Mouse (Mus musculus): ENCODE measurements at regions not wholly inside any gene's neighbourhood (a gene's known extent, or its start where the extent isn't known, plus 50 kb on each side); places are given as distances from the start of the nearest gene placed in this dataset.

GRCm38 (mm10) chr15:63193617-63194491 is 651.1 kb downstream of the Gsdmc2 start:
- H3K27ac ChIP-seq = no peak overlapping the region
- no peaks in the 10 kb centered on the region for H3K9me3 ChIP-seq (replicated peaks)
- no peak overlapping the region for H3K4me2 ChIP-seq
- H3K36me3 ChIP-seq = no peaks in the 10 kb centered on the region
- no peaks in the 10 kb centered on the region for H3K4me1 ChIP-seq
- no peak for ATAC-seq
- no peak overlapping the region for H3K9ac ChIP-seq
- WGBS (ENCODE audit: insufficient replicate concordance) = 72% methylated on average over 2 of the region's 2 CpGs
- no peaks in the 10 kb centered on the region for H3K27me3 ChIP-seq (replicated peaks)
- H3K4me3 ChIP-seq = no peak overlapping the region

DNA sequence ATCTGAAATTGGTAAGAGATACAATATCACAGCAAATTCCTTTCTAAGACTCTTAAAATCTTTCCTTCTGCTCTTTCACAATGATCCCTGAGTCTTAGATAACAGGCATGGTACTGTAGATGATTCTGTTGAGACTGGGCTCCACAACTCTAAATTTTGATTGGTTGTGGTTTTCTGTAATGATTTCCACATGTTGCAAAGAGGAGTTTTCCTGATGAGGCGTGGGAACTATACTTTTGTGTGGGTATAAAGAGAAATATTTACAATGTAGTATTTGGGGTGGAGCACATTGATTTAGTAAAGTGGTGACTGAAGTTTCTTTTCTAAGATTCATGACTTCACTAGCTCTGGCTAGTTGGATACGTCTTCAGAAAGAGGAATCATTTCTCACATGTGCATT is 653.2 kb downstream of the Gsdmc2 start:
- no peaks in the 10 kb centered on the region for H3K4me1 ChIP-seq
- H3K27me3 ChIP-seq (replicated peaks) = no peaks in the 10 kb centered on the region
- H3K4me2 ChIP-seq = no peak overlapping the region
- H3K9ac ChIP-seq = no peak overlapping the region
- H3K27ac ChIP-seq = no peak overlapping the region
- ATAC-seq = no peak
- H3K4me3 ChIP-seq = no peak overlapping the region
- H3K9me3 ChIP-seq (replicated peaks) = no peaks in the 10 kb centered on the region
- no peaks in the 10 kb centered on the region for H3K36me3 ChIP-seq
- WGBS (ENCODE audit: insufficient replicate concordance) = 68% methylated on average over 2 of the region's 2 CpGs

GRCm38 (mm10) chr15:63190086-63190485 is 654.9 kb downstream of the Gsdmc2 start:
- Histone ChIP-seq H3K9ac (no peak overlapping the region), H3K36me3 (no peaks in the 10 kb centered on the region), H3K4me3 (no peak overlapping the region), H3K9me3 (replicated peaks) (no peaks in the 10 kb centered on the region), H3K4me1 (no peaks in the 10 kb centered on the region), H3K4me2 (no peak overlapping the region), H3K27ac (no peak overlapping the region), H3K27me3 (replicated peaks) (no peaks in the 10 kb centered on the region)
- ATAC-seq = no peak
- WGBS (ENCODE audit: insufficient replicate concordance) = 48% methylated on average over 2 of the region's 2 CpGs

GRCm38 (mm10) chr15:63171003-63171402 is 674.0 kb downstream of the Gsdmc2 start:
- H3K36me3 ChIP-seq = no peaks in the 10 kb centered on the region

GRCm38 (mm10) chr15:63170171-63170570 is 674.8 kb downstream of the Gsdmc2 start:
- Histone ChIP-seq H3K4me2 (no peak overlapping the region), H3K4me3 (no peak overlapping the region), H3K27ac (no peak overlapping the region), H3K36me3 (no peaks in the 10 kb centered on the region), H3K9ac (no peak overlapping the region), H3K4me1 (no peaks in the 10 kb centered on the region), H3K9me3 (replicated peaks) (no peaks in the 10 kb centered on the region), H3K27me3 (replicated peaks) (no peaks in the 10 kb centered on the region)
- ATAC-seq = no peak
- WGBS (ENCODE audit: insufficient replicate concordance) = 49% methylated on average over 1 of the region's 1 CpGs

More at GRCm38 (mm10) chr15:63171003-63171402, 674.0 kb downstream of the Gsdmc2 start:
- H3K9ac ChIP-seq = no peak overlapping the region
- H3K4me3 ChIP-seq = no peak overlapping the region
- H3K27ac ChIP-seq = no peak overlapping the region
- no peaks in the 10 kb centered on the region for H3K9me3 ChIP-seq (replicated peaks)
- H3K4me2 ChIP-seq = no peak overlapping the region
- no peaks in the 10 kb centered on the region for H3K4me1 ChIP-seq
- no peaks in the 10 kb centered on the region for H3K27me3 ChIP-seq (replicated peaks)
- no peak for ATAC-seq

- H3K4me1 ChIP-seq = no peaks in the 10 kb centered on the region
- H3K4me2 ChIP-seq = no peak overlapping the region
- H3K9me3 ChIP-seq (replicated peaks) = no peaks in the 10 kb centered on the region
- H3K4me3 ChIP-seq = no peak overlapping the region
- no peaks in the 10 kb centered on the region for H3K27me3 ChIP-seq (replicated peaks)
- no peak for ATAC-seq
- H3K27ac ChIP-seq = no peak overlapping the region
- no peak overlapping the region for H3K9ac ChIP-seq
- no peaks in the 10 kb centered on the region for H3K36me3 ChIP-seq
Measured at GRCm38 (mm10) chr15:63166411-63166810, 678.6 kb downstream of the Gsdmc2 start.

DNA sequence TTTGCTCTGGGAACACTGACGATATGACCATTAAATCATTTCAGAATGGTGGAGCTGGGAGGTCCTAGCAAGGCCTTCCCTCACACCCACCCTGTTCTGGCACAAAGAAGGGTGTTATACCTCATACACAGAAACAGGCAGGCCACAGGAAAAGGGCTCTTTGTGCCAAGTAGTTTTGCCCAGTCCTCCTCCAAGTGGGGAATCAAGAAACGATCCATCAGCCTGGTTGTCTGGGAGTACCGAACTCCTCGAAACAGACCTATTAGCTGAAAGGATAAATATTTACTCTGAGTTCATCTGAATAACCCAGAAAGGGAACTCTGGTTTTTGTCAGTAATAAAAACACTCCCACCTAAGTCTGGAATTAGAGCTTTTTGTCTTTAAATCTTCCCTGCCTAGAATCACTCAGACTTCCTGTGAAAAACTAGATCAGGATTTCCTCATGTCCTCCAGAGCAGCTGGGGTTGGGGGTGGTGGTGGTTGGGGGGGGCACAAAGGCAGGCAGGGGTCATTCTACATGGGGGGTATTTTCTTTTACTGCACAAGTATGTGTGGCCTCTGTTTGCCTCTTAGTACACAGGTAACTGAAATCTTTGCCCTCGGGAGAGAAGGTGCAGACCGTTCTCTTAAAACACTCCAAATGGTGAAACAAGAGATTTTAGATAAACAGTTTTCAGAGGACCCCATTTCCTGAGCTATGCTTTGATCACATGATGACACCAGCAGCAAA is 681.3 kb downstream of the Gsdmc2 start:
- Histone ChIP-seq H3K4me1 (no peaks in the 10 kb centered on the region), H3K9ac (no peak overlapping the region), H3K4me3 (no peak overlapping the region), H3K27me3 (replicated peaks) (no peaks in the 10 kb centered on the region), H3K4me2 (no peak overlapping the region), H3K36me3 (no peaks in the 10 kb centered on the region), H3K27ac (no peak overlapping the region), H3K9me3 (replicated peaks) (no peaks in the 10 kb centered on the region)
- WGBS (ENCODE audit: insufficient replicate concordance) = 43% methylated on average over 6 of the region's 6 CpGs
- ATAC-seq = no peak

- ATAC-seq = no peak
Measured at GRCm38 (mm10) chr15:63162881-63163549, 682.0 kb downstream of the Gsdmc2 start.

GRCm38 (mm10) chr15:63123123-63123688 is 721.8 kb downstream of the Gsdmc2 start:
- no peaks in the 10 kb centered on the region for H3K9me3 ChIP-seq (replicated peaks)
- H3K36me3 ChIP-seq = no peaks in the 10 kb centered on the region
- ATAC-seq = no peak
- 59% methylated on average over 3 of the region's 3 CpGs for WGBS (ENCODE audit: insufficient replicate concordance)
- no peak overlapping the region for H3K4me3 ChIP-seq
- no peaks in the 10 kb centered on the region for H3K4me1 ChIP-seq
- H3K4me2 ChIP-seq = no peak overlapping the region
- no peaks in the 10 kb centered on the region for H3K27me3 ChIP-seq (replicated peaks)
- no peak overlapping the region for H3K27ac ChIP-seq
- H3K9ac ChIP-seq = no peak overlapping the region

More at GRCm38 (mm10) chr15:63162881-63163549, 682.0 kb downstream of the Gsdmc2 start:
- H3K4me2 ChIP-seq = no peak overlapping the region
- 43% methylated on average over 4 of the region's 4 CpGs for WGBS (ENCODE audit: insufficient replicate concordance)
- H3K4me1 ChIP-seq = no peaks in the 10 kb centered on the region
- H3K27ac ChIP-seq = no peak overlapping the region
- no peaks in the 10 kb centered on the region for H3K9me3 ChIP-seq (replicated peaks)
- H3K9ac ChIP-seq = no peak overlapping the region
- no peak overlapping the region for H3K4me3 ChIP-seq
- no peaks in the 10 kb centered on the region for H3K36me3 ChIP-seq
- H3K27me3 ChIP-seq (replicated peaks) = no peaks in the 10 kb centered on the region

- Histone ChIP-seq H3K9me3 (replicated peaks) (no peaks in the 10 kb centered on the region), H3K4me1 (no peaks in the 10 kb centered on the region), H3K4me3 (no peak overlapping the region), H3K27ac (no peak overlapping the region), H3K36me3 (no peaks in the 10 kb centered on the region), H3K4me2 (no peak overlapping the region), H3K27me3 (replicated peaks) (no peaks in the 10 kb centered on the region), H3K9ac (no peak overlapping the region)
- no peak for ATAC-seq
- 62% methylated on average over 2 of the region's 2 CpGs for WGBS (ENCODE audit: insufficient replicate concordance)
Measured at GRCm38 (mm10) chr15:63112918-63113317, 732.1 kb downstream of the Gsdmc2 start.

DNA sequence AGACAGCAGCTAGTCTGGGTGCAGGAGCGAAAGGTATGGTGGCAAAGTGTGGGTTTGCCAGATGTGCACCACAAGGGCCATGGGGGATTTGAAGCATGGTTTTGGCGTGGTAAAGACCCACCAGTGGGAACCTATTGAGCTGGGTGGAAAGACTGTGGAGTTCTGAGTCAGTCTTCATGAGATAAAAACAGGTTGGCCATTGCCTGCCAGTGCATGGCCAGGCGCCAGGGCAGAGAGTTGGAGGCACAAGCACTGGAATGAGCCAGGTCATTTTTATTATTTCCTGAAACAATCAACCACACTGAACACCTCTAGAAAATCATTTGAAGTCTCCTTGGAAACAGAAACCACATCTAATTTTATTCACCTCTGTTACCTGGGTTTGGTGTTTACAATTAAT is 744.9 kb downstream of the Gsdmc2 start:
- H3K27me3 ChIP-seq (replicated peaks) = no peaks in the 10 kb centered on the region
- H3K9me3 ChIP-seq (replicated peaks) = no peaks in the 10 kb centered on the region
- no peak for ATAC-seq
- no peaks in the 10 kb centered on the region for H3K4me1 ChIP-seq
- no peak overlapping the region for H3K4me3 ChIP-seq
- no peaks in the 10 kb centered on the region for H3K36me3 ChIP-seq
- H3K27ac ChIP-seq = no peak overlapping the region
- no peak overlapping the region for H3K9ac ChIP-seq
- H3K4me2 ChIP-seq = no peak overlapping the region
- 58% methylated on average over 3 of the region's 3 CpGs for WGBS (ENCODE audit: insufficient replicate concordance)

DNA sequence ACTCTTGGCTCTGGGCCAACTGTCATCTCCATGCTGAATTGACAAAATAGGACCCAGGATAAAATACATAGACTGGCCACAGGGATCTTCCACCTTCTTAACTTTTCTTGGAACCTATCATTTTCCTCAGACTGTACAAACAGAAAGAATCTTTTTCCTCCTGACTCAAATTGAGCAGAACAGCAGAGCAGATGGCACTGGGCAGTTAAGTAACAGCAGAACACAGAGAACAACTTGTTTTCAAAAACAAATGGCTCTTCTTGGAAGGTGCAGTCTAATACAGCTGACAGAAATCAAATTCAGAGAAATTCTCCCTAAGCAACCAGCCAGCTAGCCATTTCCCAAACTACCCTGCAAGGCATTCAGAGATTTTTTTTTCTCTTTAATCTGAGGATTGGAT is 763.0 kb downstream of the Gsdmc2 start:
- Histone ChIP-seq H3K27ac (no peak overlapping the region), H3K9me3 (replicated peaks) (no peaks in the 10 kb centered on the region), H3K4me3 (no peak overlapping the region), H3K4me2 (no peak overlapping the region), H3K27me3 (replicated peaks) (no peaks in the 10 kb centered on the region), H3K4me1 (no peaks in the 10 kb centered on the region), H3K9ac (no peak overlapping the region), H3K36me3 (no peaks in the 10 kb centered on the region)
- ATAC-seq = no peak

Measured in liver, embryonic 12.5 days (tissue).